Mouse (Mus musculus) gastrocnemius, postnatal 10 days (tissue): ENCODE measurements around the gene Pdlim1. TPM values are rescaled to one million over a fixed set of nuclear protein-coding genes. Genes with fewer than 3 reads are reported as not detected.
A peak's percentile ranks its signal among the peaks of the same experiment; 100 is the strongest.
"Not testable (repeated sequence)": the region's sequence is repeated elsewhere in the genome, so short reads cannot be mapped to it uniquely, and the experiment has no call there.

Source experiments
- DNase-seq: peaks from one replicate; pipeline ENCODE4 v3.0.0; 2021; ENCODE audit warnings: mixed read lengths
- total RNA-seq, 2 experiments: library from RNA; stranded (reverse); gene quantifications; 2 replicates each; pipeline ENCODE4 v1.2.3; 2021

Gene Pdlim1
- total RNA-seq, 2 experiments from 2014 or later: 156 to 157 TPM

DNA sequence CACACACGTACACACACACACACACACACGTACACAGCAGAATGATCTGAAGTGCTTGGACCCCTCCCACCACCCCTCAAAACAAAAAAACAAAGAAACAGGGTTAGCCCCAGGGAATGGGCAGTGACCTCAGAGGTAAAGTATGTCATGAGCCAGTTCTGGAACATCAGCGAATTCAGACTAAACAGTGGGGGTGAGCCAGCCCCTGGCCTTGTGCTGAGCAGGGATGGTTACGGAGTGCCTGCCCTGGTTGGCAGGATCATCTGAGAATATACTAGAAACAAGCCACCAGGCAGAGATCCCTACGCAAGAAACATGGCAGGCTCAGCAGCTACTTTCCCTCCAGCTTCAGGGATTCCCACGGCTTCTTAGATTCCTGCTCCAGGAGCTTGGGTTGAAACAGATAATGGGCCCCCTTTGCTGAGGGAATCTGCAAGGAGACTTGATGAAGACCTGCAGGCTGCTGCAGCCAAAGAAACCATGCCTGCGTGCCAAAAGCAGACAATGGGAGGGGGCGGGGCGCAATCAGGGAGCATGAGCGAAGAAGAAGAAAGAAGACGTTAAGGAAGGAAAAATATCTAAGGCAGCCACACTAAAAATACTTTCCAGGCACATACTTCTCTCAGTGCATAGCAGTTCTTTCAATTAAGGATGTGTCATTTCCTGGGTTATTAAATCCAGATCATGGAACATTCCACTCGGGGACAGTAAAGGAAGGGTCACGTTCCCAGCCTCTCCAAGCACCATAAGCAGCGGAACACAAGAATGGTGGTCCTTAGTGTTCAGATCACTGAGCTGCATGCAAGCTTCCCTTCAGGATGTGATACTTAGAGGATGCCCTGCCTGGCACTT is 30.6 kb downstream of the Pdlim1 start:
- DNase-seq: peak; percentile 39

DNA sequence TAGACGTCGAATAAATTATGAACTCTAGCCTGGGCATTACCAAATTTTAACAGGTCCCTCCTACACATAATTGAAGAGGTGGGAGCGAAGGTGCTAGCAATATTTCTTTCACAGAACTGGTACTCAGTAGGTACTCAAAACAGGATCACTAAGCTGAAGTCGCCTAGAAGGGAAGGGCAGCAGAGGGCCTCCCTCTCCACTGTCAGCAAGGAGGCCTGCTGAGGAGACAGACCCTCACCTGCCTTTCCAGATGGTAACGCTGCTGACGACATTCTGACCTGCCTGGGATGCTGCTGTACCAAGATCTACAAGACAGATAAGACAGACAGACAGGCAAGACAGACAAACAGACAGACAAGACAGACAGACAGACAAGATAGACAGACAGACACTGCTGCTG is 31.3 kb downstream of the Pdlim1 start:
- no peak for DNase-seq

DNA sequence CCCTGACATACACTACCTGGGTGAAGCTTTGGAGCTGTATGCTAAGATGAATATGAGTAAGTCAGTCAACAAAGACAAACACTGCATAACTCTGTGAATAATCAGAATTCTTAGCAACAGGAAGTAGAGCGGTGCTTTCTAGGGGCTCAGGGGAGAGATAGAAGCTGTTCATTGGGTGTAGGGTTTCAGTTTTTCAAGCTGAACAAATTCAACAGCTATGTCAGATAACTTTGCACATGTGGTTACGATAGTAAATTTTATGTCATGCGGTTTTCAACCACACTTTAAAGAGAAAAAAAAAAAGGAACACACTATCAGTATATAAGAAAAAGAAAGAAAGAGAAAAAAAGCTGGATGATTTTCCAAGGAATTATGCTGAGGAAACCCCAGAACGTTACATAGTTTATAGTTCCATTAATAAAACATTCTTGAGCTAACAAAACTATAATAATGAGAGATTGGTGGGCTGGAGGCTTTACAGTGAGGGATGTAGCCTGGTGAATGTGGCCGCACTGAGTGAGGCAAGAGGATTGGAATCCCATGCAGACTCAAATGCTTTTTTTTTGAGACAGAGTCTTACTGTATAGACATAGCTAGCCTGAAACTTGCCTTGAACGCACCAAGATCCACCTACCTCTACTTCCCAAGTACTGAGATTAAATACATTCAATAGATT is 33.3 kb downstream of the Pdlim1 start:
- DNase-seq: no peak

- no peak for DNase-seq
Observed at GRCm38 (mm10) chr19:40232560-40232959, 39.1 kb downstream of the Pdlim1 start.

GRCm38 (mm10) chr19:40231825-40232541 is 39.7 kb downstream of the Pdlim1 start:
- no peak for DNase-seq

- DNase-seq: no peak
Observed at GRCm38 (mm10) chr19:40231074-40231738, 40.4 kb downstream of the Pdlim1 start.

DNA sequence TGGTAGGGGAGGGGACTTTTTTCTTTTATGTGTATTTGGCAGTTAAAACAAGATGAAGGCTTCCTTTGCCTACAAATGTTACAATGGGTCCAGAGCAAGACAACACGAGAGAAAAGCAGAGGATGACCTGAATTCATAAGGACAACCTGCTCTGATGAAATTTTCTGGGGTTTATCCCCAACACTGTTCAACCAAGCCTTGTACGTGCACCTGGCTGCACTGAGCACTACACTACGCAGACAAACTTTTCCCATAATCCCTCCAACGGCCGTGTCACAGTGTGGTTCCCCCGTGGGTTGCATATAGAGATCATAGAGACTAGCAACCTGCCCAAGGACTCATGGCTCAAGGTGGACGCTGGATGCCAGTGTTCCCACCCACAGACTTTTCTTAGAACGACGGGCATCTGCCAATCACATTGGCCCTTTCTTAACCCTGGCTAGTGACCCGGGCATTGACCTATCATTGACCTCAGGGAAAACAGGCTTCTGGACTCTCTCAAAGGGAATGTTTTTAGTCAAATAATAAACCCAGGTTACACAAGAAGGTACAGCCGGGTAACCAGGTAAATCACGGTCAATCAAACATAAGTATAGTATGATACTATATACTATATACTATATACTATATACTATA is 45.0 kb downstream of the Pdlim1 start:
- no peak for DNase-seq

- DNase-seq: no peak
Observed at GRCm38 (mm10) chr19:40225761-40226110, 45.9 kb downstream of the Pdlim1 start.

- DNase-seq: peak; percentile 82
Observed at GRCm38 (mm10) chr19:40225102-40225760, 46.4 kb downstream of the Pdlim1 start.

DNA sequence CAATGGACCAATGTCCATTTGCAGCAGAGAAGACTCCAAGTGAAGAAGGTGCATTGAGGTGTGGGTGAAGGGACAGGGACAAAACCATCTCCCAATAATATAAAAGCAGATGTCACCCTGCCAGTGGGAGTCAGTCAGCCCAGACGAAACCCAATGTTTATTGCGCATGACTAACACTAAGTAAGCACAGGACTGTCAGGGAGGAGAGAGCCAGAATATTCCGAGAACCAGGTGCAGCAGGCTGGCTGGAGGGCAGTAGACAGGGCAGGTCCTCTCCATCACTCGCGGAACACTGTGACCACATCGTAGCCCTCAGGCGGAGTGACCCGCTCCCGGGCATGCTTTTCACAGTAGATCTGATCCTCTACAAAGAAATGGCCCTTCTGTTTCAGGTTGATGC is 49.3 kb downstream of the Pdlim1 start:
- DNase-seq: not testable (repeated sequence)

- no peak for DNase-seq
Observed at GRCm38 (mm10) chr19:40220878-40221277, 50.8 kb downstream of the Pdlim1 start.

GRCm38 (mm10) chr19:40202947-40203346 is 68.7 kb downstream of the Pdlim1 start:
- not testable (repeated sequence) for DNase-seq

DNA sequence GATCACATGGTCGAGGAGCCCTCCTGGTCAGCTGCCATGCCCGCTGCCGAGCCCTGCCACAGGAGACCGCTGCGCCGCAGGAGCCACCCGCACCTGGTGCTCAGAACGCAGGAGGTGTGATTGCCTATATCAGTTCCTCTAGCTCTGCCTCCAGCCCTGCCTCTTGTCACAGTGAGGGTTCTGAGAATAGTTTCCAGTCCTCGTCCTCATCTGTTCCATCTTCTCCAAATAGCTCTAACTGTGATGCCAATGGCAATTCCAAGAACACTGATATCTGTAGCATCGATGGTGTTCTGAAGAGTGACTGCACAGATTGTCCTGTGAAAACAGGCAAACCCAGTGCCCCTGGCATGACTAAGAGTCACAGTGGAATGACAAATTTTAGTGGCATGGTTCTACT is 81.0 kb downstream of the Pdlim1 start:
- DNase-seq: no peak

DNA sequence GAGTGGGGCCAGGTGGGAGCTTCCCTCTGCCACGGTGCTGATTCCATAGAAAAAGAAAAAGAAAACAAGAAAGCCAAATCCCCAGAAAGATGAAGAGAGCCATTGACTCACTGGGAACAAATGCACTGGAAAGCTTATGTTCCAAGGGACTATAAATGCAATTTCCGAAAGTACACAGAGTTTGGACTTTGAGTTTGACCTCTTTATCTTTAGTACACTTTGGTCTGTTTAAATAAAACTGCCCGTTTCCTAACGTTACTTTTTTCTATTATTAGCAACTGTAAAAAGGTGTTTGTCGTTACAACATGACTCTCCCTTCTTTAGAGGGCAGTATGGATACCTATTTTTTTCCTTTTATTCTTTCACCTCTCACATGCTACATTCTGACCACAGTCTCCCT is 84.5 kb downstream of the Pdlim1 start, which contains the start of gene Cyp2c70:
Cyp2c70 (minus strand) TSS at position 174 of the 400 bp plus-strand sequence.
- DNase-seq: no peak

- no peak for DNase-seq
Observed at GRCm38 (mm10) chr19:40183600-40183999, 88.0 kb downstream of the Pdlim1 start.

DNA sequence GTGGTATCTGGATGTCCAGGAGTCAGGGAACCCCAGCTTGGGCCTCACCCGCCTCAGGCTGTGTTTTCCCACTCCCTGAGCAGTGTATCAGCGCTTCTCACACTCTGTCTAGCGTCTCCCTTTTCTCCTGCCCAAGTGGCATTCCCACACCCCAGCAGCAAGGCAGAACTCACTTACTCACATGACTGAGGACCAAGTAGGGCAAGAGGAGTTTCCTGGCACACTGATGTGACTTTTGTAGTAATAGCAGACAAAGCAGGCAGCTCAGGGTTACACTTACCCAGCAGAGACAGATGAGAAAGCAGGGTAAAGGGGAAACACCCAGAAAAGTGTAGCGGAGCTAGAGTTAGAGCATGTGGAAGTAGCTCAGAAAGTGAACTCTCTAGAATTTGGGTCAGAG is 93.3 kb downstream of the Pdlim1 start:
- no peak for DNase-seq

Other genes with a start within 250 kb of the Pdlim1 start
- gene Cyp2c54, start 198.0 kb downstream of the Pdlim1 start, total RNA-seq: not detected
- not detected for gene Cyp2c50, start 182.2 kb downstream of the Pdlim1 start, total RNA-seq
- under 1 TPM; 0.26 to 0.34 TPM for gene Cyp2c70, start 84.5 kb downstream of the Pdlim1 start, total RNA-seq
- 10 to 100 TPM; 57.9 to 70.9 TPM for gene Sorbs1, start 241.9 kb upstream of the Pdlim1 start, total RNA-seq